Mouse (Mus musculus) hindlimb bud, embryonic 11.5 days (tissue): ENCODE measurements at regions not wholly inside any gene's neighbourhood (a gene's known extent, or its start where the extent isn't known, plus 50 kb on each side); places are given as distances from the start of the nearest gene placed in this dataset.

Source experiments
- DNase-seq: peaks from one replicate; pipeline ENCODE4 v3.0.0-alpha.2; 2012; ENCODE audit warnings: low read depth, low spot score; ENCODE audit errors: extremely low spot score

DNA sequence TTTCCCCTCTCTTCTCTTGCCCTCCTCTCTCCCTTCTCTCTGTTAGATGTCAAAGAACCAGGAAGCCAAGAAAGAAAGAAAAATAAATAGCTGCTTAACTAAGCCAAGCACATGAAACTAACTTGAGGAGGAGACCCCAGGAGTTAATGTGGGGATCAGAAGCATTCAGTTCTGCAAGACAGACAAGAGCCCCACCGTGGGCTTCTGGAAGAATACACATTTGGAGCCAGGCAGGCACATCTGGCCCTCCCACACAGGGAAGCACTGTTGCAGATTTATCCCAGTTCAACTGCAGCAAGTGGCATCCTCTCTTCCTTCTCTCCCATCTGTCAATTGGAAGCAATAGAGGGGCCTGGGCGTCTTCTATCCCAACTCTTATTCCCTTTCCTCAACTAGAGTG, 63.5 kb upstream of the Gm10295 start:
- no peak for DNase-seq

DNA sequence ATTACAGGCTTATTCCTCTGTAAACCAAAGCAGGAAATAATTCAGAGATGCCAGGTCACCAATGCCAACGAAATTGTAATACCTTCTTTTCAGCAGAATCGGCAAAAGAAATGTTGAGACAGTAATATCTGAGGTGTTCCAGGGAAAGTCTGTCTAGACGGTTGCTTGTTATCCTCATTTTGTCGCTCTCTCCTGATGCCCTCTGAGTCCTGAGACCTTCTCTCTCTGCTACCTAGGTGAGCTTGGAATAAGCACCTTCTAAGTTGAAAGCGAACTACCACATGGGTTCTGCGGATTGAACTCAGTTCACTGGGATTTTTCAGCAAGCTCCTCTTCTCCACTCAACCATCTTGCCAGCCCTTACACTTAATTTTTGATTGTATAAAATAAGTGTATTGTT, 61.8 kb upstream of the Gm10295 start:
- no peak for DNase-seq

- peak; percentile 76 for DNase-seq
Observed at GRCm38 (mm10) chr7:71412079-71412478, 60.8 kb upstream of the Gm10295 start.

- DNase-seq, result no peak
Observed at GRCm38 (mm10) chr7:71411293-71412011, 60.2 kb upstream of the Gm10295 start.

DNA sequence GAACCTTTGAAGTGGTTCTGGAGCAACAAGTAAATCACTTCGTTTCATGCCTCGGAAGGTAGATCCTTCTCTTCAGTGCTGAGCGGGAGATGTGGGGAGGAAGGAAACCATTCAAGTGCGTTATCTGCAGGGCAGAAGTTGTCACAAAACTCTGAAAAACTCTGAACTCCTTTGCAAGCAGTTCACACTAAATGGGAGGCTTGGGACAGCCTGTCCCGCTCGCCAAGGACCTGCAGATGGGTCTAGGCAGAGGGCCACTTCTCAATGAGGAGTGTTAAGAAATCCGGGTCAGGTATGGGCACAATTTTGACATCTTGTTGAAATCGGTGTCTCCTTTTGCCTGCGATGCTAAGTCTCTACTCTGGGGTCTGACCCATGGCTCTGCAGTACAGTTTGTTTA, 58.6 kb upstream of the Gm10295 start:
- DNase-seq, result no peak

DNA sequence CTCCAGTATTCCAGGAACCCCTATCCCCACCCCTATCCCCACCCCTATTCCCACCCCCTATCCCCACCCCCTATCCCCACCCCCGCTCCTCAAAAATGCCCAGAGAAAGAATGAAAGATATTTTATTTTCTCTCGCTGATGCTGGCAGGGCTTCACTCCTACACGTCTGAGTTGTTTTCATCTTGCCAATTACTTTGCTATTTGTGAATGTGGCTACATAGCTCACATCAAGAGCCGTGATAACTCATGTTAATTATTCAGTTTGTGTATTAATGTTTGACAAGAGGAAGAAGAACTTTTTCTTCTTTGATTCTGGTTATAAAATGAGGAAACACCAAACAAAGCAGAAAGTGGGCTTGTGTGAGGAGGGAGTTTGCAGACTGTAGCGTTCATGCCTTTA, 57.8 kb upstream of the Gm10295 start:
- no peak for DNase-seq

- DNase-seq, result no peak
Observed at GRCm38 (mm10) chr7:71406283-71406682, 55.0 kb upstream of the Gm10295 start.
